Mouse (Mus musculus): ENCODE measurements around the gene Gm3676.
"Not testable (repeated sequence)": the region's sequence is repeated elsewhere in the genome, so short reads cannot be mapped to it uniquely, and the experiment has no call there.

Gm3676 gene

GRCm38 (mm10) chr14:41646387-41646786, at the start of gene Gm3676:
Gene Gm3676 (minus strand): TSS chr14:41646487.
- not testable (repeated sequence) for DNase-seq (ENCODE audit: low read depth, low spot score)

GRCm38 (mm10) chr14:41648176-41648575, 1.9 kb upstream of the Gm3676 start:
- DNase-seq (ENCODE audit: low read depth, low spot score): not testable (repeated sequence)

GRCm38 (mm10) chr14:41630144-41630543, 16.1 kb downstream of the Gm3676 start:
- not testable (repeated sequence) for DNase-seq (ENCODE audit: low read depth, low spot score)

- DNase-seq (ENCODE audit: low read depth, low spot score): not testable (repeated sequence)
These were observed 21.8 kb downstream of the Gm3676 start, which contains the start of gene Gm3072 for GRCm38 (mm10) chr14:41624512-41624911. Gene Gm3072 (minus strand): TSS chr14:41624612.

GRCm38 (mm10) chr14:41622535-41622934, 23.8 kb downstream of the Gm3676 start:
- DNase-seq (ENCODE audit: low read depth, low spot score): not testable (repeated sequence)

GRCm38 (mm10) chr14:41610690-41611089, 35.6 kb downstream of the Gm3676 start:
- DNase-seq (ENCODE audit: low read depth, low spot score): not testable (repeated sequence)

- not testable (repeated sequence) for DNase-seq (ENCODE audit: low read depth, low spot score)
These were observed 45.4 kb downstream of the Gm3676 start for GRCm38 (mm10) chr14:41600935-41601334.

All from WW6 (cell line).